Mouse (Mus musculus) hindbrain, embryonic 12.5 days (tissue): ENCODE results near the gene Ppp1r9b. TPM values are rescaled to one million over a fixed set of nuclear protein-coding genes. Genes with fewer than 3 reads are reported as not detected.
"Not testable (repeated sequence)": the region's sequence is repeated elsewhere in the genome, so short reads cannot be mapped to it uniquely, and the experiment has no call there.

ENCODE experiments used
- ATAC-seq: fragments of 200-750 bp; cut with Nextera tagmentation; 2 replicates; pipeline ENCODE4 v1.8.0; 2017; ENCODE audit warnings: moderate TSS enrichment; ENCODE audit not compliant: low FRiP score
- H3K27ac ChIP-seq: fragments of 300-500 bp; sonication (generic); 2 replicates; pipeline ENCODE4 v1.5.1; 2016; ENCODE audit warnings: mild to moderate bottlenecking
- H3K27me3 ChIP-seq: fragments of 300-500 bp; sonication (generic); 2 replicates; pipeline ENCODE4 v1.6.1; 2016; ENCODE audit warnings: mild to moderate bottlenecking
- H3K36me3 ChIP-seq: fragments of 300-500 bp; sonication (generic); 2 replicates; pipeline ENCODE4 v1.6.1; 2016; ENCODE audit warnings: mild to moderate bottlenecking
- H3K4me1 ChIP-seq: fragments of 300-500 bp; sonication (generic); 2 replicates; pipeline ENCODE4 v1.6.1; 2016
- H3K4me2 ChIP-seq: fragments of 300-500 bp; sonication (generic); replicated peaks from 2 replicates; pipeline ENCODE4 v1.6.1; 2016; ENCODE audit warnings: mild to moderate bottlenecking
- H3K4me3 ChIP-seq: fragments of 300-500 bp; sonication (generic); 2 replicates; pipeline ENCODE4 v1.5.1; 2016; ENCODE audit warnings: mild to moderate bottlenecking
- H3K9ac ChIP-seq: fragments of 300-500 bp; sonication (generic); 2 replicates; pipeline ENCODE4 v1.6.1; 2016; ENCODE audit warnings: mild to moderate bottlenecking, moderate library complexity
- H3K9me3 ChIP-seq: fragments of 300-500 bp; sonication (generic); replicated peaks from 2 replicates; pipeline ENCODE4 v1.6.1; 2016; ENCODE audit warnings: mild to moderate bottlenecking
- WGBS: fragments of 180-500 bp; shearing (Covaris S2); methylation state at CpG from one replicate; pipeline ENCODE4 v1.1.7; 2016; 5-methylcytosine and 5-hydroxymethylcytosine counted together
- polyA plus RNA-seq: library from polyadenylated mRNA; unstranded; fragments of >200 nt; fragmentation: Nextera tagmentation; extraction: Ambion mirVana; gene quantifications from 2 replicates; pipeline ENCODE4 v1.2.1, GENCODE M21; 2016

Ppp1r9b gene
- polyA plus RNA-seq, 1 experiment from 2014 or later = 16.8 TPM

GRCm38 (mm10) chr11:94962534-94963101, 28.2 kb upstream of the Ppp1r9b start:
- H3K4me2 ChIP-seq = no peak overlapping the region
- no peak overlapping the region for H3K9ac ChIP-seq
- no peak overlapping the region for H3K27ac ChIP-seq
- H3K9me3 ChIP-seq = no peaks in the 10 kb centered on the region
- 73% methylated on average over 5 of the region's 5 CpGs for WGBS
- H3K4me3 ChIP-seq = no peak overlapping the region
- peaks cover 7% of the 10 kb centered on the region; the same call in 1 of the 2 replicates for H3K4me1 ChIP-seq
- ATAC-seq = no peak
- no peaks in the 10 kb centered on the region for H3K36me3 ChIP-seq
- no peaks in the 10 kb centered on the region for H3K27me3 ChIP-seq

GRCm38 (mm10) chr11:94967419-94967818, 23.4 kb upstream of the Ppp1r9b start, which contains the start of gene Hils1:
Gene Hils1, plus strand, starts transcription at chr11:94967593.
- H3K4me1 ChIP-seq = peaks cover 4% of the 10 kb centered on the region; the same call in 1 of the 2 replicates
- no peaks in the 10 kb centered on the region for H3K9me3 ChIP-seq
- ATAC-seq = no peak
- H3K4me3 ChIP-seq = no peak within 1 kb of the TSS
- no peaks in the 10 kb centered on the region for H3K36me3 ChIP-seq
- peaks cover 9% of the 10 kb centered on the region; the same call in 1 of the 2 replicates for H3K27me3 ChIP-seq
- H3K4me2 ChIP-seq = no peak within 1 kb of the TSS
- H3K9ac ChIP-seq = no peak within 1 kb of the TSS
- WGBS = 49% methylated on average over 4 of the region's 4 CpGs
- H3K27ac ChIP-seq = no peak within 1 kb of the TSS

GRCm38 (mm10) chr11:94968187-94968586, 22.6 kb upstream of the Ppp1r9b start:
- 76% methylated on average over 7 of the region's 7 CpGs for WGBS
- ATAC-seq = no peak
- Histone ChIP-seq H3K36me3 (no peaks in the 10 kb centered on the region), H3K27ac (no peak overlapping the region), H3K9me3 (no peaks in the 10 kb centered on the region), H3K4me2 (no peak overlapping the region), H3K4me1 (peaks cover 6% of the 10 kb centered on the region; the same call in 1 of the 2 replicates), H3K27me3 (peaks cover 9% of the 10 kb centered on the region; the same call in 1 of the 2 replicates), H3K4me3 (no peak overlapping the region), H3K9ac (no peak overlapping the region)

GRCm38 (mm10) chr11:94969709-94970108, 21.1 kb upstream of the Ppp1r9b start:
- not testable (repeated sequence) for H3K4me1 ChIP-seq, H3K27ac ChIP-seq, H3K9me3 ChIP-seq, H3K4me2 ChIP-seq, ATAC-seq, H3K4me3 ChIP-seq, H3K27me3 ChIP-seq, H3K36me3 ChIP-seq, H3K9ac ChIP-seq
- WGBS = 90% methylated on average over 4 of the region's 4 CpGs

GRCm38 (mm10) chr11:94970210-94970943, 20.5 kb upstream of the Ppp1r9b start:
- H3K9ac ChIP-seq = no peak overlapping the region
- 61% methylated on average over 15 of the region's 15 CpGs for WGBS
- no peaks in the 10 kb centered on the region for H3K36me3 ChIP-seq
- peaks cover 9% of the 10 kb centered on the region; the same call in 1 of the 2 replicates for H3K27me3 ChIP-seq
- peaks cover 8% of the 10 kb centered on the region; the same call in 1 of the 2 replicates for H3K4me1 ChIP-seq
- H3K4me3 ChIP-seq = no peak overlapping the region
- no peak for ATAC-seq
- no peak overlapping the region for H3K27ac ChIP-seq
- no peak overlapping the region for H3K4me2 ChIP-seq
- no peaks in the 10 kb centered on the region for H3K9me3 ChIP-seq

GRCm38 (mm10) chr11:94971895-94972615, 18.8 kb upstream of the Ppp1r9b start:
- Histone ChIP-seq H3K9ac (no peak overlapping the region), H3K27me3 (peaks cover 9% of the 10 kb centered on the region; the same call in 1 of the 2 replicates), H3K9me3 (no peaks in the 10 kb centered on the region), H3K4me2 (no peak overlapping the region), H3K4me3 (no peak overlapping the region), H3K4me1 (peaks cover 8% of the 10 kb centered on the region; the same call in 1 of the 2 replicates), H3K36me3 (no peaks in the 10 kb centered on the region), H3K27ac (no peak overlapping the region)
- WGBS = 59% methylated on average over 16 of the region's 16 CpGs
- ATAC-seq = no peak

- Histone ChIP-seq H3K4me1 (peaks cover 9% of the 10 kb centered on the region; the same call in 1 of the 2 replicates), H3K9ac (no peak overlapping the region), H3K36me3 (no peaks in the 10 kb centered on the region), H3K4me3 (no peak overlapping the region), H3K27me3 (peaks cover 9% of the 10 kb centered on the region; the same call in 1 of the 2 replicates), H3K27ac (no peak overlapping the region), H3K9me3 (no peaks in the 10 kb centered on the region), H3K4me2 (no peak overlapping the region)
- no peak for ATAC-seq
- 71% methylated on average over 5 of the region's 5 CpGs for WGBS
These were observed 17.9 kb upstream of the Ppp1r9b start for GRCm38 (mm10) chr11:94972887-94973286.

- 45% methylated on average over 4 of the region's 4 CpGs for WGBS
- ATAC-seq = peak; percentile 55
- H3K4me2 ChIP-seq = no peak overlapping the region
These were observed 17.5 kb upstream of the Ppp1r9b start for GRCm38 (mm10) chr11:94973313-94973712.

GRCm38 (mm10) chr11:94974951-94975350, 15.9 kb upstream of the Ppp1r9b start:
- no peak overlapping the region for H3K9ac ChIP-seq
- H3K27ac ChIP-seq = no peak overlapping the region
- ATAC-seq = no peak
- 75% methylated on average over 2 of the region's 2 CpGs for WGBS
- no peaks in the 10 kb centered on the region for H3K36me3 ChIP-seq
- peaks cover 22% of the 10 kb centered on the region for H3K4me1 ChIP-seq
- H3K27me3 ChIP-seq = peaks cover 9% of the 10 kb centered on the region; the same call in 1 of the 2 replicates
- no peaks in the 10 kb centered on the region for H3K9me3 ChIP-seq
- no peak overlapping the region for H3K4me3 ChIP-seq
- H3K4me2 ChIP-seq = no peak overlapping the region

More at GRCm38 (mm10) chr11:94973313-94973712, 17.5 kb upstream of the Ppp1r9b start:
- no peak overlapping the region for H3K4me3 ChIP-seq
- H3K36me3 ChIP-seq = no peaks in the 10 kb centered on the region
- H3K9ac ChIP-seq = no peak overlapping the region
- H3K4me1 ChIP-seq = peaks cover 12% of the 10 kb centered on the region; the same call in 1 of the 2 replicates
- H3K27me3 ChIP-seq = peaks cover 9% of the 10 kb centered on the region; the same call in 1 of the 2 replicates
- no peak overlapping the region for H3K27ac ChIP-seq
- H3K9me3 ChIP-seq = no peaks in the 10 kb centered on the region

- ATAC-seq = no peak
- Histone ChIP-seq H3K4me1 (peaks cover 22% of the 10 kb centered on the region), H3K27me3 (peaks cover 8% of the 10 kb centered on the region; the same call in 1 of the 2 replicates), H3K9ac (no peak within 1 kb of the TSS), H3K4me2 (no peak within 1 kb of the TSS), H3K36me3 (no peaks in the 10 kb centered on the region), H3K9me3 (no peaks in the 10 kb centered on the region), H3K27ac (no peak within 1 kb of the TSS), H3K4me3 (no peak within 1 kb of the TSS)
- WGBS = 80% methylated on average over 5 of the region's 5 CpGs
These were observed 14.6 kb upstream of the Ppp1r9b start, which contains the start of gene Sgca for GRCm38 (mm10) chr11:94976199-94976598. Gene Sgca, minus strand, starts transcription at chr11:94976327.

- 38% methylated on average over 9 of the region's 9 CpGs for WGBS
- peak overlapping the region; percentile 44 for H3K4me2 ChIP-seq
- H3K27me3 ChIP-seq = no peaks in the 10 kb centered on the region
- H3K36me3 ChIP-seq = no peaks in the 10 kb centered on the region
- H3K27ac ChIP-seq = peak overlapping the region; percentile 91
- H3K9ac ChIP-seq = 0 out of 2 replicates have a peak overlapping the region, but pooled peaks have one; percentile 46
- H3K4me3 ChIP-seq = peak overlapping the region; percentile 10; the same call in 1 of the 2 replicates
- H3K9me3 ChIP-seq = no peaks in the 10 kb centered on the region
- H3K4me1 ChIP-seq = peaks cover 15% of the 10 kb centered on the region
- ATAC-seq = peak; percentile 78
These were observed 12.5 kb upstream of the Ppp1r9b start for GRCm38 (mm10) chr11:94978178-94978915.
